Mouse (Mus musculus): ENCODE measurements around the gene Polh.

The Polh gene

DNA sequence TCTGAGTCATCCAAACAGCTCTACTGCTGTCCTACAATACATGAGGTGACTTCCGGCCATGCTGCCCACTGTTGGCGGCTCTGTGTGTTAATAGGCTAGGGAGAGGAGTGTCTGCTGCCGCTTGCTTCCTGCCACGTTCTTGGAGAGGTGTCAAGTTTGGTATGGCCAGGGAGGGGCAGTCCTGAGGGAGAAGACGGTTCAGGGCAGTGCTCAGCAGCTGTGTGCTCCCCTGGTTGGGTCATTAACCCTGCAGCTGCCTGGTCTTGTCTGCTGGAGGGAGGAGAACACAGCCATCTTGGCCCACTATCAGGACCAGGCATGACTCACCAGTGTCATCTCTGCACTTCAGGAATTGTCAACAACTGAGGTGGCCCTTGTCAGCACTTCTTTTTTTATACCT lies 34.1 kb downstream of the Polh start:
- DNase-seq (ENCODE audit: low read depth): peak; percentile 86

DNA sequence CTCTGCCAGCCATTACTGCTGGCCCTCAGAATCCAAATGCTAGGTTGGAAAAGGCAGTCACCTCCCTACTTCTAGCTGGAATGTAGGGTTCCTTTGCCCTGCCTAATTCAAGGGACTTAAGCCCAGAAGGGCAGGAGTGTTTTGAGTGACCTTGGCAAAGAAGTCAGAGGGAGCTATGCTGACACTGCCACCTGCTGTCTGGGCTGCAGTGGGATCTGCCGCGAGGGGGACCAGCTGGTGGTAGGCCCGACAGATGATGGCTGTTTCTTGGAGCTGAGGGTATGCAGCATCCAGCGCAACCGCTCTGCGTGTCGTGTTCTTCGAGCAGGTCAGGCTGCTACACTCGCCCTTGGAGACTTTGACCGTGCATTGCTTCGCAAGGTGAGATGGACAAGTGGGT lies 35.4 kb downstream of the Polh start:
- no peak for DNase-seq (ENCODE audit: low read depth)

DNA sequence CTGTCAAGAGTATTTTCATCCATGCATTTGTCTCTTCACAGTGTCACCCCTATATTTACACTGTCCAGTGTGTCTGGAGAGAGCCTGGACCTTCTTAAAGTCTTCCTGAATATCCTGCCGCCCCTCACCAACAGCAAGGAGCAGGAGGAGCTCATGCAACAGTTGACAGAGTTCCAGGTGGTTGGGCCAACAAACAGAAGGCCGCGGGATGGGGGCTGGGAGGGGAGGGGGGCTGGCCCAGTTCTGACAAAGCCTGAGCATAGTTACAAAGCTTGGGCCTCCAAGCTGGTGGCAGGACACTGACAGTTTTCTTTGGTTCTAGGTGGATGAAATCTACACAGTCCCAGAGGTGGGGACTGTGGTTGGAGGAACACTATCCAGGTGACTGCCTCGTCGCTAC lies 36.2 kb downstream of the Polh start:
- no peak for DNase-seq (ENCODE audit: low read depth)

DNA sequence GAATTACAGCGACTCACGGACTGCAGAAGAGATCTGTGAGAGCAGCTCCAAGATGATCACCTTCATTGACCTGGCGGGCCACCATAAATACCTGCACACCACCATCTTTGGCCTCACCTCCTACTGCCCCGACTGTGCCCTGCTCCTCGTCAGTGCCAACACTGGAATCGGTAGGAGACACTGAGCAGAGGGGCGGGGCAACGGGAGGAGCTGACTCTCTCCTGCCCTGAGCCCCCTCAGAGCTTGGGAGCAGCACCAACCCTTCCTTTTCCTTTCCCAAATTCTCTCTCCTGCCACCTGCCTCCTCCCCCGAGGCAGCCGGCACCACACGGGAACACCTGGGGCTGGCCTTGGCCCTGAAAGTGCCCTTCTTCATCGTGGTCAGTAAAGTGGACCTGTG lies 37.0 kb downstream of the Polh start:
- no peak for DNase-seq (ENCODE audit: low read depth)

DNA sequence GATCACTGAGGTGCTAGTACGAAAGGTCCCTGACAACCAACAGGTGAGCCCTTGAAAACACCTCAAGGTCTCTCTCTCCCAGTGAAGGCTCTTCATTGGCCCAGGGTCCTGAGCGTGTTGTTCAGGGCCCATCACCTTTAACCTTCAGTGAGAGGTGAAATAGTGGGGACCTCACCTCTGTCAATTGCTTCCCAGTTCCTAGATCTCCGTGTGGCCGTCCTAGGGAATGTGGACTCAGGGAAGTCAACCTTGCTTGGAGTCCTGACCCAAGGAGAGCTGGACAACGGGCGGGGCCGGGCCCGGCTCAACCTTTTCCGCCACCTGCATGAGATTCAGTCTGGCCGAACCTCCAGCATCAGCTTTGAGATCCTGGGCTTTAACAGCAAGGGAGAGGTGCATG lies 37.7 kb downstream of the Polh start:
- DNase-seq (ENCODE audit: low read depth): no peak

DNA sequence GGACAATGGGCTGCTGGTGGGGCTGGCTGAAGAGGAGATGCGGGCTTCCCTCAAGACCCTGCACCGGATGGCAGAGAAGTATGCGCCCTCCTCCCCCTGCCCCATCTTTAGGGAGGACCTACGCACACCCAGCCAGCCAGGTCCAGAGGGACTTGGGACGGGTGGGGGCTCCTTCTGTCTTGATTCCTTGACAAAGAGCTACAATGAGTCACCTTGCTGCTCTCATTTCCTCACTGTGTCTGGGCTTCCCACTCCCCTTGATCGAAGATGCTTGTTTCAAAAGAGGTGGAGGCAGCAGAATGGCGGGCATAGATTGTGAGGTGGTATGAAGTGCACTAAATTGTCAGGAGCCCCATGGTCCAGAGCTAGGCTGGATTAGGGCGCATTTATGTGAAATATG lies 38.1 kb downstream of the Polh start:
- DNase-seq (ENCODE audit: low read depth): no peak

DNA sequence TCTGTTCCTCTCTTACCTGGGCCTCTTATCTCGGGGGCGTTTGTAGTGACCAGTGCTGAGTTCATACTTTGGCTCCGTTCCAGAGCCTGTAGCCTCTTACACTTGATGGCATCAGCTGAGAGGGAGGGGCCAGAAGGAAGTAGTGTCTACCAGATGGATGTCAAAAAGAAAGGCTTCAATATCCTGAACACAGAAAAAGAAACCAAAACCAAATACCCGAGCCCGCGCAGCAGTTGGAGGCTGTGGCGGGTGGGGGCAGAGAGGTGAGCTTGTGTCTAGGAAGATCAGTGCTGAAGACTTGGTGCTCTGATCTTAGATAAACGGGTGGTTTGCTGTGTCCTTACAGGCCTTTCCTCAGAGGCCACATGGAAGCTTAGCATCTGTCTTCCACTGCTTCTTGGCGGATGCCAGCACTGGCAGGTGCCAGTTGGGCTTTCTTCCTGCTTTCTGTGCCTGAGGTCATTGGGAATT lies 39.5 kb downstream of the Polh start:
- peak; percentile 93 for DNase-seq (ENCODE audit: low read depth)

DNA sequence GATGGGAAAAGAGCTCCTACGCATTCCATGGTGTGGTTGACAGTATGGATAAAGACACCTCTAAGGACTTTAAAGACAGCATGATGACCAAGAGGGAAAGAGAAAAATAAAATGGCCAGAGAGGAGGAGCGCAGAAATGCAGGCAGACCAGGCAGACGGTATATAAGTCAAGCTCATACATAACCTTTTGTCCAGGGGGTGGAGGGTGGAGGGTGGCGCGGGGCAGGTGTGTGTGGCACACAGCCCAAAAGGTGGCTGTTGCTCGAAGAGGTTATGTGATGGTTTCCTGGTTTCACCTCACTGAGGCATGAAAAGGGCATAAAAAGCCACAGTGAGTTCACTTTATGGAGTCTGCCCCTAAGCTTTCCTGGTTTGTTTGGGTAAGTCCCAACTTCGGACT lies 39.9 kb downstream of the Polh start:
- no peak for DNase-seq (ENCODE audit: low read depth)

DNA sequence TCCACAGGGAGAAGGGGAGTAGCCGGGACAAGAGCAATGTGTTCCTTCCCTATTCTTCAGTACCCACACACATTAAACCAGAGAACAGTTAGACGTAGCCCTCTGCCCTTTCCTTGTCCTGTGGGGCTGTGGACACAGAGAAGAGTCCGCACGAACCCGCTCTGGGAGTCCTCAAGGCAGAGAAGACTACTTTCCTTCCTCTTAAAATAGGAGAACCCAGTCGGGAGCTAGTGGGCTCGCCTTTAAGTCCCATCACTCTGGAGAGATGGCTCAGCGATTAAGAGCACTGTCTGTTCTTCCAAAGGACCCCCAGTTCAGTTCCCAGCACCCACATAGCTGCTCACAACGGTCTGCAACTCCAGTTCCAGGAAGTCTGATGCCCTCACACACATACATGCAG lies 40.7 kb downstream of the Polh start:
- DNase-seq (ENCODE audit: low read depth): no peak

DNA sequence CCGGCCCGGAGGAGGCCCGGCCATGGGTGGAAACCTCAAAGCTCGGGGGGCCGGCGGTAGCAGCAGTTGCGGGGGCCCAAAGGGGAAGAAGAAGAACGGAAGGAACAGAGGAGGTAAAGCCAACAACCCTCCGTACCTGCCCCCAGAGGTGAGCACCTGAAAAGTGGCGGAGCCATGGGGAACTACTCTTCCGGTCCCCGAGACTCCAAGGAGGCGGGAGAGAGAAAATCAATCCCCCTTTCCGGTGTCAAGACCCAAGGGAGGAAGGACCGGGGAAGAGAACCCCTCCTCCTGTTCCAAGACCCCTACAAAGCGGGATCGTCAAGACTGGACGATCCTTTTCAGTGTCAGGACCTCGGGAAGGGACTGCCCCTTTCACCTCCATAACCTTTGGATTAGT lies 41.3 kb downstream of the Polh start:
- no peak for DNase-seq (ENCODE audit: low read depth)

DNA sequence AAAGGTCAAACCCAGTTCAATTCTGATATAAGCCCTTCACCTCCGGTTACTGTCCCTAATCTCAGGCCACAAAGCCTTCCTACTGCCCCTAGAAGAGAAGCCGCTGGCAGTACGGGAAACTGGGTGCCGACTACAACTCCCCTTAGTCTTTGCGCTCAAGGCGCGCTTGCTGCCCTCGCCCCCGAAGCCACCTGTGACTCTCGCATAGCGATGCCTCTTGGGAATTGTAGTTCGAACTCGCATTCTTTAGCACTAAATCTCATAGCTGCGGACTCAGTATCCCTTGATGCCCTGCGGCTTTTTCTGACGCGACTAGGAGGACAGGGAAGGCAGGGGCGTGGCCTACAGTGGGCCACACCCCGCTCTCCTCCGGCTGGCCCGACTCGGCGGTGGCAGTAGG lies 41.8 kb downstream of the Polh start, which contains the start of gene Gtpbp2:
TSS of gene Gtpbp2 (plus strand) at position 347 of the 400 bp plus-strand sequence.
- DNase-seq (ENCODE audit: low read depth): peak; percentile 100

DNA sequence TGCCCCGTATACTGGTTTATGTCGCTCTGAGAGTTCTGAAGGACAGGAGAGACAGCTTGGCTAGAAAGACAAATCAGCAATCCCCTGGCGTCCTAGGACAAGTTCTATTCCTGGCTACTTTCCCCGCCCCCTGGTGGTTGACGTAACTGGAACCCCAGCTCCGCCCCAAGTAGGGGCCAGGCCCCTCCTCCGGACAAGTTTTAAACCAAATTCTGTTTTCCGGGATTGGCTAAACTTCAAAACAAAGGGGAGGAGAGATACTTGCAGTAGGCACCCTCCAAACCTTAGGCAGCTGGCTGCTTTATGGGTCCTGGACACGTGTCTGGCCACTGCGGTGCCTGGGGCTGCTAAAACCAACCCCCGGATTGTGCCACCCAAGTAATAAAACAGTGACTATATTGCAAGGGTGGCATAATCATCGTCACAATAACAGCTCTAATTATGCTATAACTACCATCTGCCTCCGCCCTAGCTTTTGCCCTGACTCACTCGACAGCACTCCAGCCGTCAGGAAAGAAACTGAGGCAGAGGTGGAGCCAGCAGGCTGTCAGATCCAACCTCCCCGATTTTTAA lies 42.3 kb downstream of the Polh start:
- DNase-seq (ENCODE audit: low read depth): peak; percentile 98

DNA sequence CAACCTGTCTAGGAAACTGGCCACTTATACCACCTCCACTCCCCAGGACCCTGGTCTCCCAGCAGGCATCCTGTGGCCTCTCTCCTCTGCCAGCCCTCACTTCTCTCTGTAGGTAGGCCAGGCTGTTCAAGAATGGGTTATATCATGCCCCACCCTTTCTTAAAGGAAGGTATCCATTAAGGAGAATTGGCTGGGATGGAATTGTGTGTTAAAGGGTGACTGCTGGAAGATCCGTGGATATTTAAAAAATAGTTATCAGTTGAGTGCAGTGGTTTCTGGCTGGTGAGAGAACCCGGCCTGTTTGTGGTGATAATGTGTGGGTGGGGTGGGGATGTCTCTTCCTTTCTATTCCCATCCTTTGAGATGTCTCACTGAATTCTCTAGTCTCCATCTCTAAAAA lies 43.2 kb downstream of the Polh start:
- no peak for DNase-seq (ENCODE audit: low read depth)

DNA sequence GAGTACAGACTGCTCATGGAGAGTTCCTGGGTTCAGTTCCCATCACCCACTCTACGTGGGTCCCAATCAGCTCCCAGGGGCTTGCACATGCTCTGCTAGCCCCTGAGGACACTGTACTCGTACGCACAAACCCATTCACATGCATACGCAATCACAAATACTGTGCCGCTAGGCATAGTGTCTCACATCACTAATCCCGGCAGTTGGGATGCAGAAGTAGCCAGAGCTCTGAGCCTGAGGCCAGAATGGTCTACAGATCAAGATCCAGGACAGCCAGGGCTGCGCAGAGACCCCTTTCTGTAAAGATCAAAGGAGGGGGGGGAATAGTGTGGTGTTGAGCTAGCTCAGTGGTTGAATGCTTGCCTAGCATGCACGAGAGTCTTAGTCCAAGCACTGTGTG lies 45.3 kb downstream of the Polh start:
- DNase-seq (ENCODE audit: low read depth): no peak

DNA sequence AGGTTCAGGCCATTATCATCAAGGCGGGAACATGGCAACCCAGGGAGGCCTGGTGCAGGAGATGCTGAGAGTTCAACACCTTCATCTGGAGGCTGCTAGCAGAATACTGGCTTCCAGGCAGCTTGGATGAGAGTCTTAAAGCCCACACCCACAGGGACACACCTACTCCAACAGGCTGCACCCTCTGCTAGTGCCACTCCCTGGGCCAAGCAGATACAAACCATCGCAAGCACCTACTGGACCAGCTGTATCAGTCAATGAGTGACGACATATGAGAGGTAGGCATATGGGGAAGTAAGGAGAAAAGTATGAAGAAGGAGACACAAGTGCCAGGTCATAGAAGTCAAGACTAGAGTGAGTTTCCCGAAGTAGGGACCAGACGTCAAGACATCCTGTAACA lies 45.8 kb downstream of the Polh start:
- DNase-seq (ENCODE audit: low read depth): no peak

DNA sequence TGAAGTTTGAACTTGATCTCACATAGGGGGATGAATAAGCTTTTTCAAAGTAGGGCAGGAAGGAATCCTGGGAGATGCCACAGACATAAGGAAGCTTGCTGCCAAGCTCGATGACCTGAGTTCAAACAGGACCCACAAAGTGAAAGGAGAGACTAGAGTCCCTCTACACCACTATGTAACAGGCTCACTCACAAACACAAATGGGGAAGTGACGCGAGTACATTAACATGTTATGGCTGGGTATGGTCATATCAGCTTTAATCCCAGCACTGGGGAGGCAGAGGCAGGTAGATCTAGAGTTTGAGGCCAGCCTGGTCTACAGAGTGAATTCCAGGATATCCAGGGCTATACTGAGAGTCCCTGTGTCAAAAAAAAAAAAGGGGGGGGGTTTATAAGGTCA lies 48.1 kb downstream of the Polh start:
- DNase-seq (ENCODE audit: low read depth): no peak

DNA sequence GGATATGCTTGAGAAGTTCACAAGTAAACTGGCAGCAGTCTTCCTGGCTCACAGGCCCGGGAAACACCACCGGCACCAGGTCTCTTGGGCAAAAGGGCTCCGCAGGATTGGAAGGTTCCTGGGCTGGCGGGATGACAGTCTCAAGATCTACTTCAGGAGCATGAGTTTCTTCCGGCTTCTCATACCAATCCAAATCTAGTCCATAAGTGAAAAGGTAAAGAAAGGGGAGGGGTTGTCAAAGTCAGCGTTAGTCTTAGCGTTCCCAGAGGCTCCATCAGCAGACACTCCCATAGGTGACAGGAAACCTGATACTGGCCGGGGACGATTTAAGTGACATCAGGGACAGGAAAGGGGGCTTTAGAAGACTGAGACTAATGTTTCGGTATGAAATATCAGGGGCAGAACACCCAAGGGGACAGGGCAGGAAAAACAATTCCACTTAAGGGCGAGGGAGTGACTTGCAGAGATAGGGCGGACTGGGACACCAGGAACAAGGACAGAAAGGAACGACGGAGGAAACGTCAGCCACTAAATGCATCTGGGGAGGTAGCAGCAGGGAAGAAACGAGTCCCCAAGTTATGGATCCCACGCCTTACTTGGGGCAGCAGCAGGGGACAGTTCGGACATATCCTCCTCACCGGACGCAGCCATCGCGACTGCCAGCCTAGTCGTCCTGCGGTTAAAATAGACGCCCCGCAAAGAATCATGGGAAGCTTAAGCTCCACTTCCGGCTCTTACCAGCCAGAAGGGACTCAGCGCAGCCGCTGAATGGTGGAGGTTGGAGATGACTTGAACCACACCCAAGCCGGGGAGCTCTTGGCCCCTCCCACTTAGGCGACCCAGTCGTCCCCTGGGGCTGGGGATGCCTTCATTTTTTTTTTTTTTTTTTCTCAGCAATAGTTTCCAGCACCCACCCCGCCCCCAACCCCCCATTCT lies 49.3 kb downstream of the Polh start, which contains the start of gene Mad2l1bp:
TSS of gene Mad2l1bp (minus strand) at position 707 of the 936 bp plus-strand sequence.
- DNase-seq (ENCODE audit: low read depth): peak; percentile 98

DNA sequence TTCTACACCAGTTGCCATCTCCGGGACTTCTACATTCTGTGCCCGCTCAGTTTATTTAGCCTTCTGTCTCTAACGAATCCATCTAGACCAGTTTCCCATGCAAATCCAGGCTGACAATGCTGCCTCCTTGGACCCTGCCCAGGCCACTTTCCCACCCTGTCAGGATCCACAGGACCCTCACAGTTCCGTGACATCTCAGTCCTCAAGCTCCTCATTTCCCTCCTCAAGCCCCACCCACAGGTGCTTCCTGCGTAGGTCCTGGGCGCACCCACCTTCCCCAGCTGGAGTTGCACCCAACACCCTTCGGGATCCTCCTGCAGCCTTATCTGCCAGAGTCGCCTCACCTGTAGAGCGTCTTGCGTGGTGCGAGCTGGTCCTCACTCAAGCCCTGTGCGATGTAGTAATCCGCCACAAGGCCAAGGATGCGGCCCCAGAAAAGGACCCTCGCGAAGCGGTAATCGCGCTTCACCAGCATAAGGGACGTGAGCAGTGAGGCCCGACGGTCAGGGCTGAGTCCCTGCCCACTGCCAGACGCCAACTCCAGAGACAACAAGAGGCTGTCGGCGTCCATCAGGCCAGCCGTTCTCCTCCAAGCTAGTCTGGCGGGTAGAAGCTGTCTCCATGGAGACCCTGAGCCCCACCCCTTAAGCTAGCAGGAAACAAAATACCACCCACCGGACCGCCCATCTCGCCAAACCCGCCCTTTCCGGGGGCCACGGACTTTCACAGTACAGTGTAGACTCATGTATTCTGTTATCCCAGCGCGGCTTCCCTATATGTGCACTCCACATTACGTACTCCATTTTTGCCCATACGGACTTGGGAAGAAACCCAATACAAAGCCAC lies 58.6 kb downstream of the Polh start, which contains the start of gene Rsph9:
TSS of gene Rsph9 (minus strand) at position 639 of the 846 bp plus-strand sequence.
- DNase-seq (ENCODE audit: low read depth): no peak

DNA sequence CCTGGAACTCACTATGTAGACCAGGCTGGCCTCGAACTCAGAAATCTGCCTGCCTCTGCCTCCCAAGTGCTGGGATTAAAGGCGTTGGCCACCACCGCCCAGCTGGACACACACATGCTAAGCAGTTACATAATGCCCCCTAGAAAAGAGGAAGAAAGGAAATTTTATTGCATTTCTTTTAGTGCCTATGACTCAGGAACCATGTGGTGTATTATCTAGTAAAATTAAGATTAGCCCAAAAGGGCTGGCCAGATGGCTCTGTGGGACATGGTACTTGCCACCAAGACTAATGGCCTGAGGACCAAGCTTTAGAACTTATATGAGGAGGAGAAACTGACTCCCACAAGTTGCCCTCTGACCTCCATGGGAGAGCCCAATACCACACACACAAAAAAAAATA lies 62.6 kb downstream of the Polh start:
- DNase-seq (ENCODE audit: low read depth): peak; percentile 63

DNA sequence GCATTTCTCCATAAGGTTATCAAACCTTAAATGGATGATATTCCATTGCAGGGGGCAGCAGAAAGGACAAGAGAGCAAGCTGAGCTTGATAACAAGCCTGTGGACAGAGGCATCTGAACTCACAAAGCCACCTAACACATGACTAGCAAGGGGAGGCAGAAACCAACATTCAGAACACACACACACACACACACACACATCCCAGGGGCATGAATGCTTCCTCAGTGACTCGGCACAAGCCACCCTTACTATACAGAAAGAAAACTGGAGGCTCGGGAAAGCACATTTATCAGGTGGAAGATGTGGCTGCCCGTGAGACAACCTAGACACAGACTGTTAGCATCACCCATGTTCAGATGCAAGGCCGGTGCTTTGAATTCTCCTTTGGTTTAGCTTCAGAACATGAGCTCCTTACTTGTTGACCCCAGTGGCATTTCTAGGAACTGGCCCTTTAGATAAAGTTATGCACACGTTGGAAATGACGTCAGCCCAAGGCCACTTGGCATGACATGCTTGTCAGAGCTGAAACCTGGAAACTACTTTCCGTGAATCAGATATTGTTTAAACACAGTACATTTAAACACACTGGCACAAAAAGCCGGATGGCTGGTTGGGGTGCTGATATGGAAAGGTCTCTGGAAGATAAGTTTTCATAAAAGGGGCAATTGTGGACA lies 63.7 kb downstream of the Polh start:
- DNase-seq (ENCODE audit: low read depth): peak; percentile 86

DNA sequence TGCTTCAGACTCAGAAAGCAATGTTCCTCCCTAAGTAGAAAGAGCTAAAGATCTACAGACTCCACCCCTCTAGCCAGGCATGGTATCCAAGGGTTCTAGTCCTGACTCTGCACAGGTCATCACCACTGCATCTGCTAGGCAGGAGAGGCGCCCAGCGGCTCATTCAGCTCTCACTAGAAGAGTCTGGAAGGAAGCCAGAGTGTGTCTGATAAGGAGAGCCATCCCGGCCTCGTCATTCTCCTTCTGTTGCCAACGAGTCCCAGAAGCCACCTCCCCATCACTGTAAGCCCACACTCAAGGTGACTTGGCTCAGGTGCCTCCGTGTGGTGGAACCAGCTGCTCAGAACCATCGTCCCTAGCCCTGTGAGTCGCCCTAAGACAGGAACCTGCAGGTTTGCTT lies 69.6 kb downstream of the Polh start:
- no peak for DNase-seq (ENCODE audit: low read depth)

Measured in 416B (cell line).